In the genomic region with DNA sequence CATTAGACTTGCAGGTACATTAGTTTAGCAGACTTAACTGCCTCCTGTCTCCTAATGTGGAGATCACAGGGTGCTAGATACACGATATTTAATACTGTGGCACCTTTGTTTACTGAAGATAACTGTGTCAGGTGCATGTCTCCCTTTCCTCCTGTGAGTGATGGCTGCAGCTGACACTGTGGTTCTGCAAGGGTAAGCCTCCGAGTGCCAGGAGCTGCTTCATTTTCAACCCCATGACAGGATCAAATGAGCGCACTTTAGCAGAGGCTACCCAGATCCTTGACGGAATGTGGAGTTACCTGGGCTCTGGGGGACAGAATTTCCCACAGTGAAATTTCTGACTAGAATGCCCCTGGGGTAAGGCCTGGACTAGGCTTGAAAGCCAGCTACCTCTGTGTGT, we compare ENCODE assay signal across 27 mouse cellular contexts.
"Had no signal": no experiment of that assay in that cellular context is flagged by ENCODE, and none has a peak within 500 bp of the region (broad histone marks: within the 10 kb centered on the region; RNA-seq: fewer than 3 reads in every experiment).

No protein-coding gene starts in this region.

- DNase-seq: left cerebral cortex, postnatal 4 days; liver; liver, embryonic 13.5 days; liver, postnatal 0 days; lung, adult 18-20 months; lung, adult 2 months; lung, embryonic 14.5 days; lung, postnatal 10 days; lung, postnatal 14 days; lung, postnatal 36 days; lung, postnatal 4 days; midbrain, embryonic 14.5 days had no signal

- H3K27ac ChIP-seq: limb, embryonic 10.5 days; limb, embryonic 12.5 days; limb, embryonic 13.5 days; limb, embryonic 15.5 days; liver, embryonic 12.5 days; liver, embryonic 13.5 days; liver, embryonic 14.5 days; liver, embryonic 15.5 days; lung, embryonic 15.5 days; macrophage; midbrain, embryonic 10.5 days; midbrain, embryonic 12.5 days; midbrain, embryonic 13.5 days; midbrain, embryonic 15.5 days had no signal

- H3K4me3 ChIP-seq: limb, embryonic 10.5 days; limb, embryonic 12.5 days; limb, embryonic 13.5 days; limb, embryonic 15.5 days; liver, embryonic 12.5 days; liver, embryonic 13.5 days; liver, embryonic 15.5 days; lung, embryonic 15.5 days; megakaryocyte, embryonic 14.5 days; midbrain, embryonic 10.5 days; midbrain, embryonic 12.5 days; midbrain, embryonic 13.5 days; midbrain, embryonic 15.5 days; myocyte had no signal
